Mouse (Mus musculus) cortical plate, adult 2 months (tissue): Measurements from ENCODE around the gene Pygm.

Experiments used
- CTCF ChIP-seq: fragments of 200-500 bp; IDR thresholded peaks from 2 replicates; pipeline ENCODE4 v1.5.1; 2011; ENCODE audit warnings: mild to moderate bottlenecking, control low read depth, low read length; ENCODE audit not compliant: insufficient read depth; ENCODE audit errors: extremely low read depth
- POLR2A ChIP-seq: fragments of 200-500 bp; IDR thresholded peaks from 2 replicates; pipeline ENCODE4 v1.6.1; 2011; ENCODE audit warnings: mild to moderate bottlenecking, low read length, control low read depth; ENCODE audit not compliant: insufficient read depth; ENCODE audit errors: extremely low read depth

GRCm38 (mm10) chr19:6399285-6400095 lies 15.3 kb downstream of the Pygm start, which contains the start of gene Rasgrp2:
- TF ChIP-seq CTCF (no peak), POLR2A (no peak)
